In genomic region chr10:75677989-75678388, GRCm38 (mm10) we compare ENCODE assay signal across 9 mouse cellular contexts. TPM values are rescaled to one million over a fixed set of nuclear protein-coding genes. Genes with fewer than 3 reads are reported as not detected.
DNase-seq lines count a peak whose midpoint lies in the region; ATAC-seq and TF ChIP-seq lines count a peak whose summit lies in the region.
"Had no signal": no experiment of that assay in that cellular context is flagged by ENCODE, and none has a peak within 500 bp of the region (broad histone marks: within the 10 kb centered on the region; RNA-seq: fewer than 3 reads in every experiment).

No protein-coding gene starts in this region.

- no peaks in the 10 kb centered on the region for H3K27me3 ChIP-seq in embryonic facial prominence, embryonic 15.5 days
- H3K27me3 ChIP-seq in embryonic facial prominence, embryonic 10.5 days (replicated peaks; ENCODE audit: low read depth, poor library complexity, severe bottlenecking) = no peaks in the 10 kb centered on the region
- no peaks in the 10 kb centered on the region for H3K27me3 ChIP-seq in stomach, embryonic 15.5 days (replicated peaks)
- H3K27me3 ChIP-seq in thymus, adult 2 months (ENCODE audit: control insufficient read depth, insufficient read depth, low read length) = no peaks in the 10 kb centered on the region

- peaks cover 13% of the 10 kb centered on the region; the same call in 1 of the 2 replicates for H3K36me3 ChIP-seq in embryonic facial prominence, embryonic 15.5 days
- H3K36me3 ChIP-seq in embryonic facial prominence, embryonic 10.5 days (replicated peaks) = peaks cover 94% of the 10 kb centered on the region
- H3K36me3 ChIP-seq in stomach, embryonic 15.5 days = 0 out of 2 replicates have a peak, but pooled peaks cover 2% of the 10 kb centered on the region
- H3K36me3 ChIP-seq in thymus, adult 2 months (ENCODE audit: control insufficient read depth, insufficient read depth, low read length) = no peaks in the 10 kb centered on the region; the same call in 1 of the 2 replicates

- DNase-seq in embryonic facial prominence, embryonic 10.5 days (ENCODE audit: low spot score) = no peak
- peak; percentile 24 for DNase-seq in left cerebral cortex, postnatal 4 days
- no peak for DNase-seq in left cerebral cortex, postnatal 14 days (ENCODE audit: low spot score in 2 of 2)
- peak; percentile 52 to 56 for DNase-seq in kidney, adult 8-10 months
- DNase-seq in thymus, adult 2 months = no peak

- peaks cover 25% of the 10 kb centered on the region for H3K4me1 ChIP-seq in embryonic facial prominence, embryonic 15.5 days
- peaks cover 22% of the 10 kb centered on the region for H3K4me1 ChIP-seq in embryonic facial prominence, embryonic 10.5 days
- H3K4me1 ChIP-seq in stomach, embryonic 15.5 days = peaks cover 26% of the 10 kb centered on the region
- H3K4me1 ChIP-seq in thymus, adult 2 months (replicated peaks; ENCODE audit: control insufficient read depth, insufficient read depth, low read length) = no peaks in the 10 kb centered on the region

- ATAC-seq in embryonic facial prominence, embryonic 15.5 days (ENCODE audit: insufficient number of reproducible peaks, low FRiP score, low TSS enrichment, low read depth) = no peak
- no peak for ATAC-seq in stomach, embryonic 15.5 days (ENCODE audit: insufficient read depth, low FRiP score, low read depth)
- no peak for ATAC-seq in erythroblast, adult 5-6 weeks (replicated peaks; ENCODE audit: low FRiP score, poor library complexity, severe bottlenecking)

- H3K4me3 ChIP-seq in embryonic facial prominence, embryonic 15.5 days (replicated peaks) = no peak overlapping the region
- no peak overlapping the region for H3K4me3 ChIP-seq in embryonic facial prominence, embryonic 10.5 days
- no peak overlapping the region for H3K4me3 ChIP-seq in stomach, embryonic 15.5 days (replicated peaks)
- no peak overlapping the region for H3K4me3 ChIP-seq in thymus, adult 2 months (ENCODE audit: control insufficient read depth, insufficient read depth, low read length)

- H3K4me2 ChIP-seq in embryonic facial prominence, embryonic 15.5 days (replicated peaks) = no peak overlapping the region
- no peak overlapping the region for H3K4me2 ChIP-seq in stomach, embryonic 15.5 days
- H3K4me2 ChIP-seq: midbrain, embryonic 11.5 days had no signal

- intact Hi-C loops in left cerebral cortex, postnatal 4 days (cut with DNase I) = no loop called here
- intact Hi-C loops in left cerebral cortex, postnatal 14 days (cut with DNase I) = no loop called here

- no peak for TF ChIP-seq CTCF in thymus, adult 2 months (IDR thresholded peaks at IDR 0.05; ENCODE audit: borderline replicate concordance, control insufficient read depth, extremely low read depth, insufficient read depth, low read length, poor library complexity)

- H3K9ac ChIP-seq in embryonic facial prominence, embryonic 15.5 days = no peak overlapping the region
- no peak overlapping the region for H3K9ac ChIP-seq in stomach, embryonic 15.5 days

- no peaks in the 10 kb centered on the region for H3K9me3 ChIP-seq in embryonic facial prominence, embryonic 15.5 days (replicated peaks)
- no peaks in the 10 kb centered on the region for H3K9me3 ChIP-seq in embryonic facial prominence, embryonic 10.5 days
- H3K9me3 ChIP-seq in stomach, embryonic 15.5 days = no peaks in the 10 kb centered on the region

- peak overlapping the region; percentile 83 for H3K27ac ChIP-seq in embryonic facial prominence, embryonic 15.5 days (replicated peaks)
- no peak overlapping the region for H3K27ac ChIP-seq in embryonic facial prominence, embryonic 10.5 days (replicated peaks)
- H3K27ac ChIP-seq in stomach, embryonic 15.5 days = peak overlapping the region; percentile 85
- no peak overlapping the region for H3K27ac ChIP-seq in thymus, adult 2 months (ENCODE audit: control insufficient read depth, insufficient read depth, low read length)

- 77% methylated on average over 5 of the region's 5 CpGs for WGBS in embryonic facial prominence, embryonic 15.5 days
- 93% methylated on average over 5 of the region's 5 CpGs for WGBS in embryonic facial prominence, embryonic 10.5 days
- WGBS in stomach, embryonic 15.5 days = 79% methylated on average over 5 of the region's 5 CpGs
- 90% methylated on average over 5 of the region's 5 CpGs for WGBS in thymus, adult 2 months

- no peak for TF ChIP-seq POLR2A in thymus, adult 2 months (IDR thresholded peaks at IDR 0.05; ENCODE audit: control insufficient read depth, extremely low read depth, insufficient read depth, low read length, poor library complexity)

RNA-seq across cellular contexts. Expression of gene Susd2, which starts 34.2 kb away (rescaled TPM):
- polyA plus RNA-seq in embryonic facial prominence, embryonic 15.5 days (2015; fragmentation: Nextera tagmentation; extraction: Ambion mirVana) = 9.0 and 10.1 TPM in 2 replicates
- polyA plus RNA-seq in embryonic facial prominence, embryonic 10.5 days (2016; fragmentation: Nextera tagmentation; extraction: Ambion mirVana) = 1.6 and 1.8 TPM in 2 replicates
- total RNA-seq in left cerebral cortex, postnatal 4 days (2021) = 1 to 10 TPM; 1.6 to 2.5 TPM
- total RNA-seq in left cerebral cortex, postnatal 14 days (2021) = 1 to 10 TPM; 4.3 to 4.8 TPM
- polyA plus RNA-seq in stomach, embryonic 15.5 days (2015; fragmentation: Nextera tagmentation; extraction: Ambion mirVana) = 11.7 and 11.8 TPM in 2 replicates
- polyA plus RNA-seq in thymus, adult 2 months (2012; rRNA removed) = 11.1 and 11.2 TPM in 2 replicates
- 1.7 and 5.2 TPM in 2 replicates for total RNA-seq in erythroblast, adult 5-6 weeks (2015; ENCODE audit: low replicate concordance)
- 3.8 and 4.0 TPM in 2 replicates for total RNA-seq in erythroblast, adult 5-6 weeks (2017; ENCODE audit: low replicate concordance)

Comparison
In these comparisons a context has a peak if more than half of its experiments do, and no peak if none do; other contexts are left out.
1. H3K27ac ChIP-seq: peak in embryonic facial prominence, embryonic 15.5 days (single experiment) and stomach, embryonic 15.5 days (single experiment); none in embryonic facial prominence, embryonic 10.5 days (single experiment) and thymus, adult 2 months (single experiment).
2. DNase-seq: peak in left cerebral cortex, postnatal 4 days (single experiment) and kidney, adult 8-10 months (2 of 2); none in embryonic facial prominence, embryonic 10.5 days (single experiment), left cerebral cortex, postnatal 14 days (0 of 2) and thymus, adult 2 months (single experiment).